Mouse (Mus musculus) left cerebral cortex, adult 8-10 months (tissue): Measurements from ENCODE around the gene Dglucy. TPM values are rescaled to one million over a fixed set of nuclear protein-coding genes. Genes with fewer than 3 reads are reported as not detected.
"Not testable (repeated sequence)": the region's sequence is repeated elsewhere in the genome, so short reads cannot be mapped to it uniquely, and the experiment has no call there.

Experiments
- DNase-seq, 2 experiments: peaks; one replicate each; pipeline ENCODE4 v3.0.0; 2022; ENCODE audit warnings: low spot score in 2 of 2
- total RNA-seq, 4 experiments: library from RNA; stranded (reverse); gene quantifications; 2 replicates each; pipeline ENCODE4 v1.2.4; 2022

Dglucy gene
- total RNA-seq, 4 experiments from 2014 or later, result 10.5 to 14.1 (median 12.7) TPM

- no peak for DNase-seq
Observed at GRCm38 (mm10) chr12:100778276-100778933, 452 bp upstream of the Dglucy start.

GRCm38 (mm10) chr12:100780416-100780815 is 1.6 kb downstream of the Dglucy start:
- DNase-seq, result peak in 1 of 2 experiments; percentile 3

- DNase-seq, result peak in 1 of 2 experiments; percentile 2
Observed at GRCm38 (mm10) chr12:100781428-100782120, 2.7 kb downstream of the Dglucy start.

- DNase-seq, result no peak
Observed at GRCm38 (mm10) chr12:100784152-100784551, 5.3 kb downstream of the Dglucy start.

DNA sequence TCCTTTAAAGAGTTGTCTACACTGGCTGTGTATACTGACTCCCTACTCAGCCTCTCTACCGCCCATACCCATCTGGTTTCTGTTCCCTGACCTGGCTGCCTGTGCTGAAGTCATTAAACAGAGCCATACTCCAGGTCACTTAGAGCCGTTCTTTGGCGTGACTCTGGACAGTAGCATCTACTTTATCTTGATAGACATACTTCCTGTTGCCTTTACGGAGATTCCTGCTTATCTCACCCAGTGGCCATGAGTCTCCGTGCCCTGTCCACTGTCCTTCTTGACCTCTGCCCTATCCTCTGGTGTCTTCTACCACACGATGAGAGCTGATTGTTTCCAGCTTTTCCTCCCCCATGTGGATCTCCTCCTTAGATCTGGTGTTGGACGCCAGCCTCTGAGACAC is 6.5 kb downstream of the Dglucy start:
- peak in 1 of 2 experiments; percentile 1 for DNase-seq

- DNase-seq, result peak in 1 of 2 experiments; percentile 1
Observed at GRCm38 (mm10) chr12:100789981-100790550, 11.2 kb downstream of the Dglucy start.

- no peak for DNase-seq
Observed at GRCm38 (mm10) chr12:100791425-100791824, 12.6 kb downstream of the Dglucy start.

DNA sequence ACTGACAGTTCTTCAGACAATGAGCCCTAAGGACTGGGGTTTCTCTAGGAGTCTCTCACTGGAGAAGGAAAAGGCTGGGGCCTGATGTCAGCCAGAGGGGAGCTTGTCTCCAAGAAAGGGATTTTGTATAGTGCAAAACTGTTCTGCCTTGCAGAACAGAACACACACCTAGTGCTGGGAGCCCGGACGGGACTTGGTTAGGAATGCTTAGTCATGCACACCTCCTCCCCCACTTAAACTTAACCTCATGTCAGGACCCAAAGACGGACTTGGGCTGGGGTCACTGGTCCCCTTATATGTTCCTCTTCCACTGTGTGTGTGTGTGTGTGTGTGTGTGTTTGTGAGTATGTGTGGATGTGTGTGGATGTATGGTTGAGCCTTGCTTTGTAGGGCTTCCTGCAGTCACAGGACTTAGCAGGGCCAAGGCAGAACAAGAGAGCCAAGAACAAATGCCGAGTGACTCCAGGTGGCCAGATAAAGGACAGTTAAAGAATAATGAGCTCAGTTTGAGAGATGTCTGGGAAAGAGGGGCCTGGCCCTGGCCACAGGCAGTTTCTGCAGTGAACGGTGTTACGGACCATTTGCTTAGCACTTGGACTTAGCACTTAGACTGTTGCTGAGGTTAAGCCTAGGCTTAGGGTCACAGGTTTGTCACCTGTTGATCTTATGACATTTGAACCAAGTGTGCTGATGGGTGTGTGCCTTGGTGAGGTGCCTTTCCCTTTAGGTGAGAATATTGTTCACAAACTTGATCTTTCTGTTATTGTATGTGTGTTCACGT is 15.8 kb downstream of the Dglucy start:
- no peak for DNase-seq

DNA sequence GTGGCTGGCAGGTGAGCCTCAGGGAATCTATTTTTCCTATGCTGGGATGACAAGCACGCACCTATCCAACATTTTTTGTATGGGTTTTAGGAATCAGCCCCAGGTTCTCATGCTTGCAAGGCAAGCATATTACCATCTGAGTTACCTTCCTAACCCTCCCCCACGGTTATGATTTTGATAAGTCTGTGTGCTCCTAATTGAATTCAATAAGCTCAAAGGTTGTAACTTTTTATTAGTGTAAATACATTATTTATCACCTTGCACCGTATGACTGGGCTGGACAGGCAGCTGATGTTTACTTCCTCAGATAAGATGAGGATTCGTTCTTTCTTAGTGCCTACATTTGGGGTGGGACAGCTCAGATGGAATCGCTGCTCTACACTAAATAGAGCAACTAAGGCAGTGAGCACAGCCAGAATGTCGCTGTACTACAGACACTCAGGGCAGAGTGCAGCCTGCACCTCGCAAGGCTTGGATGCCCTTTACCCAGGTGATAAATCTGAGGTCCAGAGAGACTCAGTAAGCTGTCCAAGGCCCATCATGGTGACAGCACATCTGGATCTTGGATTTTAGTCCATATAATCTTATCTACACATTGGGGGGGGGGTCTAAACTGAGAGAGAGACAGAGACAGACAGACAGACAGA is 16.7 kb downstream of the Dglucy start:
- DNase-seq, result no peak

- DNase-seq, result not testable (repeated sequence)
Observed at GRCm38 (mm10) chr12:100803391-100803790, 24.5 kb downstream of the Dglucy start.

DNA sequence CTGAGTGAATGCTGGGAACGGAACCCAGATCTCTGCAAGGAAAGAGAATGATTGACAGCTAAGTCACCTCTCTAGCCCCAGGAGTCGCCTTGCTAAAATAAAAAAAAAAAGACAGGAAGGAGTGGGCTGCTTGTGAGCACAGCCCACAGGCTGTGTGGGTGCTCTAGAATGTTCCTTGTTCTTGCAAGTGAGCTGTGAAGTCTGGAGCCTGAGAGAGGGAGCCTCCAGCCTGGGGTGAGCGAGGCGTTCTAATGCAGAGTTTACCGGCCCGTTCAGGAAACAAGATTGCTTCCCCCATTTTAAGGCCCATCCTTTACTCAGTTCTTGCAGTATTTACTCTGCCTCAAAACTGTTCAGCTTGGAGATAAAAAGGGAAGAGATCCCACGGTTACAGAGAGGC is 28.4 kb downstream of the Dglucy start:
- DNase-seq, result no peak

DNA sequence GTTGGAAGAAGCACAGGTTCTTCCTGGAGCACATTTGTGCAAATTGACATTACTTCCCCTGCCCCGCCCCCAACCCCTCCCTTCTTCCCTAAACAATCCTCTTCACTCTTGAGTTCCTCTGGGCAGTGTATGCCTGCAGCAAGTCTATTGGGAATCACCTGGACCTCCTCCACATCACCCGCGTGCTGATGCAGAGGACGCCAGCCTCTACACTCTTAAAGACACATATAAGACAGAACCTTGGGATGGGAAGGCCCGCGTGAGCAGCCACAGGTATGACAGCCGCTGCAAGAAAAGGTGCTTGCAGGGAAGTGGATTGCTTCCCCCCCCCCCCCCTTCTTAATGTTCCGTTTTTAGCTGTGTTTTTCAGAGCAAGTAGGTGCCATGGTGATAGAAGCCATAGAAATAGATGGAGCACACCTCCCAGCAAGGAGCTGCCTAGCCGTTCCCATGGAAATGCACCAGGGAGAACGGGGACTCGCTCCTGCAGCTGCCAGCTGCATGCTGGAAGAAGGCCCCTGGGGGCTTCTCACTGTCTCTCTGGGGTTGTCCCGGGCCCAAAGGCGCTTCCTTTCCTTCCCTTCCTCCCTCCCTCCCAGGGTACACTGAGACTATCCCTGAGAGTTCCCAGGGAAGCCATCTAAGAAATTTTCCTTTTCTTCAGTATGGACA is 29.9 kb downstream of the Dglucy start:
- DNase-seq, result peak; percentile 28 to 52

DNA sequence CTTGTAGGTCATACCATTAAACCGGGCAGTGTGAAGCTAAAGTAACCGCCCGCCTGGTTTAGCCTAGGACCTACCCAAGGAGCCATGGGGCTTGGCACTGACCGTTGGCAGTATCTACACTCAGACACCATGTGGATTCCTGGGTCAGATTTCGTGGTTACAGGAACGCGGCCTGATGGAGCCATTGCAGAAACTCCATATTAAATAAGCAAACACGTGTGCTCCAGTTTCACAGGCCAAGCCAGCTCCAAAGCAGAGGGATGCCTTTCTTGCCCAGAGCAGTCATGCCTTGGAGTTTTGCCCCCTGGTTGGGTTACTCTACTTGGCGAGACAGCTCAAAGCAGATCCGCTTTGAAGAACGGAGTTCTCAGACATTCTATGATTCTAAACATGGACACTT is 31.7 kb downstream of the Dglucy start:
- DNase-seq, result no peak

- no peak for DNase-seq
Observed at GRCm38 (mm10) chr12:100813901-100814300, 35.0 kb downstream of the Dglucy start.

DNA sequence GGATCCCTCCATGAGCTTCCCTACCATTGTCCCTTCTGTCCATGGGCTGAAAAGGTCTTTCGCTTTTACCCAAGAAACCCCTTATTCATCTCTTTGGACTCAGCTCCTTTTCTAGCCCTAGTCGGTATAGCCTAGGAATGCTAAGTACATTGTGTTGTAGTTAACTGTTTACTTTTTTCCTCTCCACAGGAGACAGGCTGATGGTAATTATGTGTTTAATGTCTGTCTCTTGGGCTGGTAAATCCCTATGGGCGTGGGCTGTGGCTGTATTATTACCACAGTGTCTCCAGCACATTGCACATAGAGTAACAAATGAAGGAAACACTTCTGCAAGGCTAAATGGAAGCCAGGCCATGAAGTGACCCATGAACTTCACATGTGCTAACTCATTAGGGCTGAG is 35.8 kb downstream of the Dglucy start:
- DNase-seq, result no peak

- DNase-seq, result no peak
Observed at GRCm38 (mm10) chr12:100816906-100817305, 38.0 kb downstream of the Dglucy start.

DNA sequence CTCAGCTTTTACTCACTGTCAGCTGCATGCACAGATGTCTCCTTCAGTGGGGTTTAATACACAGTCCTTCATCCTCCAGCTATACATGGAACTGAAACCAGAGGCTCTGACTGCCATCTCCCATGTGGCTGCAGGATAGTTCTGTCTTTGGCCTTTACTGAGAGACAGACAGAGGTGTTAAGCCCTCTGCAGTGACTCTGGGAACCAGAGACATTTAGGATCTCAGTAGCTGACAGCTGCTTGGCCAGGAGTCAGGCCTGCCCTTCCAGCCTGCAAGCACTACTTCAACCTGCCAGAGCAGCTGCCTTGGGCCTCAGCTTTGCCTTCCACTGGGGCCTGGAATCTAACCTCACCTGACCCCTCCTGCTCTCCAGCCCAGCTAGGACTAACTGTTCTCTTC is 41.1 kb downstream of the Dglucy start:
- DNase-seq, result no peak

DNA sequence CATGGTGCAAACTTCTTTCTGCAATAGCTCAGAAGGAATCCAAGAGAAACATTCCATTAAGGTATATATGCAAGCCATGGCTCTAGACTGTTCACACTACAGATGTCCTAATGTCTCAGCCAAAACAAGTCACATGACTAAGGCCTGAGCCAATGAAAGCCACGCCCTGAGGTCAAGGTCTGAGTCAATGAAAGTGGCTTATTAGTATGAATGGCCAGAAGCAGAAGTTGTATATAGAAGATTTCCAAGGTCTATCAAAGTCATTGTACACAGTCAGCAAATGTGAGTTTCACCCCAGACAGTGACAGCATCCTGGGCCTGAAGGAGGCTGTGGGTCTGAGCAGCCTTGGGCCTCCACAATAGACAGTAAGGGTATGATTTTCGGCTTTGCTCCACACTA is 52.2 kb downstream of the Dglucy start:
- DNase-seq, result no peak

- no peak for DNase-seq
Observed at GRCm38 (mm10) chr12:100831629-100832325, 52.9 kb downstream of the Dglucy start.

GRCm38 (mm10) chr12:100837208-100837607 is 58.4 kb downstream of the Dglucy start:
- no peak for DNase-seq
